Mouse (Mus musculus) lung, embryonic 16.5 days (tissue): ENCODE measurements around the gene Tcp11l2. TPM values are rescaled to one million over a fixed set of nuclear protein-coding genes. Genes with fewer than 3 reads are reported as not detected.

Experiments
- ATAC-seq: fragments of 200-750 bp; cut with Nextera tagmentation; 2 replicates; pipeline ENCODE4 v1.8.0; 2017; ENCODE audit warnings: low read depth, mild to moderate bottlenecking, moderate library complexity
- H3K27ac ChIP-seq: fragments of 300-500 bp; sonication (generic); 2 replicates; pipeline ENCODE4 v1.5.1; 2014; ENCODE audit warnings: mild to moderate bottlenecking, control low read depth, low read length
- H3K27me3 ChIP-seq: fragments of 300-500 bp; sonication (generic); 2 replicates; pipeline ENCODE4 v1.6.1; 2014; ENCODE audit warnings: low read depth, low read length, mixed read lengths; ENCODE audit not compliant: control insufficient read depth, insufficient read depth
- H3K36me3 ChIP-seq: fragments of 300-500 bp; sonication (generic); 2 replicates; pipeline ENCODE4 v1.6.1; 2014; ENCODE audit warnings: low read length; ENCODE audit not compliant: control insufficient read depth, insufficient read depth
- H3K4me1 ChIP-seq: fragments of 300-500 bp; sonication (generic); replicated peaks from 2 replicates; pipeline ENCODE4 v1.6.1; 2014; ENCODE audit warnings: low read length, mixed read lengths; ENCODE audit not compliant: control insufficient read depth, insufficient read depth
- H3K4me2 ChIP-seq: fragments of 300-500 bp; sonication (generic); 2 replicates; pipeline ENCODE4 v1.6.1; 2014; ENCODE audit warnings: low read depth, low read length, control low read depth
- H3K4me3 ChIP-seq: fragments of 300-500 bp; sonication (generic); 2 replicates; pipeline ENCODE4 v1.5.1; 2014; ENCODE audit warnings: mild to moderate bottlenecking, low read length, control low read depth
- H3K9ac ChIP-seq: fragments of 300-500 bp; sonication (generic); 2 replicates; pipeline ENCODE4 v1.6.1; 2014; ENCODE audit warnings: low read length, control low read depth
- H3K9me3 ChIP-seq: fragments of 300-500 bp; sonication (generic); 2 replicates; pipeline ENCODE4 v1.6.1; 2016; ENCODE audit warnings: low read length; ENCODE audit not compliant: control insufficient read depth
- WGBS: fragments of 180-500 bp; shearing (Covaris S2); extraction: QIAGEN DNeasy Blood & Tissue Kit; methylation state at CpG from one replicate; pipeline ENCODE4 v1.1.7; 2014; 5-methylcytosine and 5-hydroxymethylcytosine counted together
- polyA plus RNA-seq: library from polyadenylated mRNA; unstranded; fragments of >200 nt; fragmentation: Nextera tagmentation; extraction: Ambion mirVana; gene quantifications from 2 replicates; pipeline ENCODE4 v1.2.1, GENCODE M21; 2015

Gene Tcp11l2
- polyA plus RNA-seq, 1 experiment from 2014 or later, result 41.5 TPM

GRCm38 (mm10) chr10:84638382-84638781, 62.0 kb downstream of the Tcp11l2 start:
- WGBS, result 87% methylated on average over 4 of the region's 4 CpGs
- Histone ChIP-seq H3K36me3 (peaks cover 13% of the 10 kb centered on the region), H3K4me1 (no peaks in the 10 kb centered on the region), H3K4me3 (no peak overlapping the region), H3K9ac (no peak overlapping the region), H3K9me3 (no peaks in the 10 kb centered on the region), H3K27ac (no peak overlapping the region), H3K4me2 (no peak overlapping the region), H3K27me3 (no peaks in the 10 kb centered on the region)
- ATAC-seq, result no peak

DNA sequence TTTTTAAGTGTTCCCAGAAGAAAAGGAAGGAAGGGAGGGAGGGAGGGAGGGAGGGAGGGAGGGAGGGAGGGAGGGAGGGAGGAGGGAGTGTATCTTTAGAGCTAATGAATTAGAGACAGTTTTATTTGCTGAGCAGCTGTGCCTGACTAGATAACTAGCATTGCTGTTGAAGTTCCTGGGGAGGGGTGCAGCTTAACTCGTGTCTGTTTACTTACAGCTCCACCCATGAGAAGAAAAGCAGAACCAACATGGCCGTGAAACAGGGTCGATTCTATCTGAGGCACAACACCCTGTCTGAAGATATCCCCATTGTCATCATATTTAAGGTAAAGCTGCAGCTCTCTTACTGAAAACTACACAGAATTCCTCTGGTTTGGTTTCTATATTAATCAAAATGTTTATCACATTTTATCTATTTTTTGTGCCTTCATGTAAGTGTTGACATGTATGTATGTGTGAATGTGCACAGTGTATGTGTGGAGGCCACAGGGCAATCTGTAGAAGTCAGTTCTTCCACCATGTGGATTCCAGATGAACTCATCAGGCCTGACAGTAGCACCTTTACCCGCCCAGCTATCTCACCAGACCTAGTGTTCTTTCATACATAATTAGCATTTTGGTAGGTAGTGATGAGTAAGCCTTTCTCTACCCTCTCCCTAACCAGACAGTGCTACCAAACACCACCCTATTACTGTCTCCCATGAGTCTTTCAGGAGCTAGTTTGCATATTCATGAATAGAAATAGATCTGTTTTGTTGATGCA, 63.3 kb downstream of the Tcp11l2 start:
- WGBS, result 54% methylated on average over 4 of the region's 4 CpGs
- no peaks in the 10 kb centered on the region for H3K4me1 ChIP-seq
- H3K4me2 ChIP-seq, result no peak overlapping the region
- H3K36me3 ChIP-seq, result peaks cover 10% of the 10 kb centered on the region
- H3K27me3 ChIP-seq, result no peaks in the 10 kb centered on the region
- H3K27ac ChIP-seq, result no peak overlapping the region
- no peak overlapping the region for H3K4me3 ChIP-seq
- H3K9me3 ChIP-seq, result no peaks in the 10 kb centered on the region
- no peak for ATAC-seq
- H3K9ac ChIP-seq, result no peak overlapping the region

- no peaks in the 10 kb centered on the region for H3K27me3 ChIP-seq
- WGBS, result 88% methylated on average over 7 of the region's 7 CpGs
- H3K4me3 ChIP-seq, result no peak overlapping the region
- peaks cover 10% of the 10 kb centered on the region for H3K36me3 ChIP-seq
- H3K4me2 ChIP-seq, result no peak overlapping the region
- ATAC-seq, result no peak
- no peak overlapping the region for H3K27ac ChIP-seq
- peaks cover 2% of the 10 kb centered on the region; the same call in 1 of the 2 replicates for H3K4me1 ChIP-seq
- H3K9me3 ChIP-seq, result no peaks in the 10 kb centered on the region
- H3K9ac ChIP-seq, result no peak overlapping the region
Measured at GRCm38 (mm10) chr10:84640861-84641260, 64.4 kb downstream of the Tcp11l2 start.

DNA sequence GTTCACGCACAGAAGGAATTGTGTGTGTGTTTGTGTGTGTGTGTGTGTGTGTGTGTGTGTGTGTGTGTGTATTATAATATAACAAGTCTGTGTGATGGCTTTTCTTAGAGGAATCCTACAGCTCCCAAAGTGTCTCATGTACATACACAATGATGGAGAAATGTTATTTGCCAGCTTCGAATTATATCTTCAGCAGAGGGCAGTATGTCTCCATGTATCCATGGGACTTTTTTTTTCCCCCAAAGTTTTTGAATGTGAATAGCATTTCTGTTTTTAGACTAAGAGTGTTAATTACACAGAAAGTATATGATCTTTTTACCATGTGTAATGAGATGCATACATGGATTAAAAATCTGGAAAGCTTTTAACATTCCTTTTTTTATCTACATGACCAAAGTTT, 65.2 kb downstream of the Tcp11l2 start:
- Histone ChIP-seq H3K4me2 (no peak overlapping the region), H3K9ac (no peak overlapping the region), H3K36me3 (peaks cover 7% of the 10 kb centered on the region), H3K4me3 (no peak overlapping the region), H3K27me3 (no peaks in the 10 kb centered on the region), H3K4me1 (peaks cover 4% of the 10 kb centered on the region; the same call in 1 of the 2 replicates), H3K27ac (no peak overlapping the region), H3K9me3 (no peaks in the 10 kb centered on the region)
- no peak for ATAC-seq
- WGBS, result 55% methylated on average over 2 of the region's 2 CpGs

GRCm38 (mm10) chr10:84645940-84646339, 69.5 kb downstream of the Tcp11l2 start:
- H3K9ac ChIP-seq, result no peak overlapping the region
- no peak overlapping the region for H3K4me3 ChIP-seq
- H3K4me2 ChIP-seq, result no peak overlapping the region
- no peak for ATAC-seq
- H3K36me3 ChIP-seq, result peaks cover 7% of the 10 kb centered on the region
- WGBS, result 55% methylated on average over 8 of the region's 8 CpGs
- H3K9me3 ChIP-seq, result no peaks in the 10 kb centered on the region
- H3K27me3 ChIP-seq, result no peaks in the 10 kb centered on the region
- H3K27ac ChIP-seq, result peak overlapping the region; percentile 9
- H3K4me1 ChIP-seq, result peaks cover 7% of the 10 kb centered on the region; the same call in 1 of the 2 replicates

- Histone ChIP-seq H3K4me3 (no peak overlapping the region), H3K27ac (peak overlapping the region; percentile 9; the same call in 1 of the 2 replicates), H3K27me3 (no peaks in the 10 kb centered on the region), H3K36me3 (peaks cover 7% of the 10 kb centered on the region), H3K4me1 (peaks cover 7% of the 10 kb centered on the region; the same call in 1 of the 2 replicates), H3K9ac (no peak overlapping the region), H3K4me2 (peak overlapping the region; percentile 25; the same call in 1 of the 2 replicates), H3K9me3 (no peaks in the 10 kb centered on the region)
- 61% methylated on average over 12 of the region's 12 CpGs for WGBS
- ATAC-seq, result peak; percentile 28; the same call in 1 of the 2 replicates
Measured at GRCm38 (mm10) chr10:84646506-84647102, 70.2 kb downstream of the Tcp11l2 start.

DNA sequence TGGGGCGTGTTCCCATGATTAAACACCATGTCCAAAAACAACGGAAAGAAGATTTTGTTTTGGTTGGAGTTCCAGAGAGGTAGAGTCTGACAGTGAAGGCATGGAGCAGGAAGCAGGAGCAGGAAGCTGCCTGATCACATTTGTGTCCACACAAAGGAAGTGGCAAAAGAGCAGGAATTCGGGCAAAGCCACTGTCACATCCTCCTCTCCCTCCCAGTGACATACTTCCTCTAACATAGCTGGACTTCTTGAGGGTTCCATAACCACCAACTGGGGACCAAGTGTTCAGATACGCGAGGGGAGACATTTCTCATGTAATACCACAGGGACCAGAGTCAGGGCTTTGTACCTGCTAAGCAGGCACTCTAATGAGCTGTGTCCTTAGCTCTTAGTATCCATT, 70.8 kb downstream of the Tcp11l2 start:
- H3K4me1 ChIP-seq, result peaks cover 7% of the 10 kb centered on the region; the same call in 1 of the 2 replicates
- H3K27ac ChIP-seq, result no peak overlapping the region; the same call in 1 of the 2 replicates
- no peak for ATAC-seq
- H3K36me3 ChIP-seq, result peaks cover 7% of the 10 kb centered on the region
- H3K9me3 ChIP-seq, result no peaks in the 10 kb centered on the region
- no peak overlapping the region for H3K4me3 ChIP-seq
- no peaks in the 10 kb centered on the region for H3K27me3 ChIP-seq
- H3K4me2 ChIP-seq, result no peak overlapping the region
- H3K9ac ChIP-seq, result no peak overlapping the region
- 85% methylated on average over 5 of the region's 5 CpGs for WGBS

DNA sequence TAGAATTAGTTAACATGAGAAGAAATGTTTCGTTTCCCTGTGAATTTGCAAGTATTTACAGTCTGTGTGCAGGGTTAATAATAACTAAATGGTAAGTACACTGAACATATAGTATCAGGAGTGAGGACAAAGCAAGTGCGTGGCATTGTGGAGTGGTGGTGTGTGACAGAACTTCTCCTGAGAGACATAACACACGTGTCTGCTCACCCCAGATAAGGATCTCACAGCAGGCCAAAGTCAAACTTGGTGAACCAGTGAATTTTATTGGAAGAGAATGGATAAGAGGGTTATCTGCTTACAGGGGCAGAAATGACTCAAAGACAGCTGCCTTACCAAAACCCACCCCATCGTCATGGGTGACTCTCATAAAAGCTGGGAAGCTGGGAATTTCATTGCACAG, 72.5 kb downstream of the Tcp11l2 start:
- Histone ChIP-seq H3K36me3 (peaks cover 10% of the 10 kb centered on the region), H3K4me2 (no peak overlapping the region), H3K4me1 (peaks cover 7% of the 10 kb centered on the region; the same call in 1 of the 2 replicates), H3K27ac (no peak overlapping the region), H3K4me3 (no peak overlapping the region), H3K27me3 (no peaks in the 10 kb centered on the region), H3K9me3 (no peaks in the 10 kb centered on the region), H3K9ac (no peak overlapping the region)
- no peak for ATAC-seq
- 80% methylated on average over 4 of the region's 4 CpGs for WGBS

DNA sequence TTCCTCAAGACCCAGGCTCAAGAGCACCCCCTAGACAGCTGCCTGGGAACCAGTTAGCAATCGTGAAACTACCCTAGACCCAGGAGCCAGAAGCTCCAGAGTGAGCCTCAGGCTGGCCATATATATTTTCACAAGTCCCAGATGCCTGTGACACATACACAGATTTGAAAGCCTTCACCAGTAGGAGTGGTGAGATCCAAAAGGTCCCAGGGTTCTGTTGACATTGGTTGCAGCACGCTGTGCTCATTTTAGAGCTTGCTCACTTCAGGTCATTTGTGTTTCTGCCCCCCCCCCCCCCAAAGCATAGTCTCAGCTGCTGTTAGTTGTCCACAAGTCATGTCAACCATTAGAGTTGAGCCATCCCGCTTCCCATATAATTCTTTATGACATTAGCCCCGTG, 77.6 kb downstream of the Tcp11l2 start:
- Histone ChIP-seq H3K4me3 (no peak overlapping the region), H3K9ac (no peak overlapping the region), H3K4me2 (no peak overlapping the region), H3K4me1 (peaks cover 6% of the 10 kb centered on the region), H3K27me3 (no peaks in the 10 kb centered on the region), H3K9me3 (no peaks in the 10 kb centered on the region), H3K36me3 (peaks cover 10% of the 10 kb centered on the region), H3K27ac (no peak overlapping the region)
- WGBS, result 75% methylated on average over 4 of the region's 4 CpGs
- ATAC-seq, result no peak
